Mouse (Mus musculus): Measurements from ENCODE around the gene Zfp771. TPM values are rescaled to one million over a fixed set of nuclear protein-coding genes. Genes with fewer than 3 reads are reported as not detected.
A peak's percentile ranks its signal among the peaks of the same experiment; 100 is the strongest.
"Not testable (repeated sequence)": the region's sequence is repeated elsewhere in the genome, so short reads cannot be mapped to it uniquely, and the experiment has no call there.

The Zfp771 gene
- total RNA-seq, 2 experiments from 2014 or later, result 55.3 to 55.5 TPM

DNA sequence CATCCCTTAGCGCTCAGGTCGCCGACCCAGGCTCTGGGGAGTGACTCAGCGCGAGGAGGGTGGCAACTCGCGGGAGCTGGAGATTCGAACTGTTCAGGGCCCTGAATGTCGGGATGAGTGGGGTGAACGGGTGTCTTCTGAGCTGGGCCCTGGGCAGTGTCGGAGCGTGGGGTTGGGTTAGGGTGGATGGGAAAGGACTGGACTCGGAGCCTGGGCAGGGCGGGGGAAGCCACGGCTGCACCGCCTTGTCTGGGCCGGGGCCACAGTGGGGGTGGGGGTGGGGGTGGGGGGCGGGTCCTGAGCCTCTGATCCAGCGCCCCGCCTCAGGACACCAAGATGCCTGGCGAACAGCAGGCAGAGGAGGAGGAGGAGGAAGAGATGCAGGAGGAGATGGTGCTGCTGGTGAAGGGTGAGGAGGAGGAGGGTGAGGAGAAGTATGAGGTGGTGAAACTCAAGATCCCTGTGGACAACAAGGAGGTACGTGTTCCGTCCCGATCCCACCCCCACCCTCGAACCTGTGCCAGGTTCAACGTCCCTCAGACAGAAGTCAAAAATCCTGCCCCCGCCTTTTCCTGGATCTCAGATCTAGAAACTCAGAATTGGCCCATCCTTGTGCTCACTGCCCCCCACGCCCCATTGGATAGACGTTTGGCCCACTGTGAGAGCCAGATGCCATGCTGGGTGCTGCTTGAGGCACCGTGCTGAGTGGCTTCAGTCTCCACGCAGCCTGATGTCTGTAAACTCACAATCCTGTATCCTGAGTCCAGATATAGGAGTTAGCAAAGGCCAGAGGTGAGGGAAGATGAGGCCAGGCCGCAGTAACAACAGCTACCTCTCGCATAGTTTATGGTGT is 810 bp downstream of the Zfp771 start:
- intact Hi-C loops (cut with DNase I), result no loop called here
- no peak for DNase-seq (ENCODE audit: low spot score in 2 of 2)

DNA sequence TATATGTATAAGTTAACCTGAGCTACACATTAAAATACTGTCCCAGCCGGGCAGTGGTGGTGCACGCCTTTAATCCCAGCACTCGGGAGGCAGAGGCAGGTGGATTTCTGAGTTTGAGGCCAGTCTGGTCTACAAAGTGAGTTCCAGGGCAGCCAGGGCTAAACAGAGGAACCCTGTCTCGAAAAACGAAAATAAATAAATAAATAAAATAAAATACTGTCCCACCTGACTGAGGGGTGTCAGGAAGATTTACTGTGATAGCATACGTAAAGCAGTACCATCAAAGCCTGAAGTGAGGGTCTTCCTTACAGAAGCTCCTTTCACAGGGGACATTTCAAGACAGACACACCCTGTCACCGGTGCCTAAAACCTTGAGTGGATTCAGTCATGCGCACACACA is 6.4 kb downstream of the Zfp771 start:
- intact Hi-C loops (cut with DNase I); DNase-seq (ENCODE audit: low spot score in 2 of 2): not testable (repeated sequence)

- intact Hi-C loops (cut with DNase I), result no loop called here
- DNase-seq (ENCODE audit: low spot score in 2 of 2), result peak in 1 of 2 experiments; percentile 37
Observed at GRCm38 (mm10) chr7:127252414-127252813, 8.3 kb downstream of the Zfp771 start.

DNA sequence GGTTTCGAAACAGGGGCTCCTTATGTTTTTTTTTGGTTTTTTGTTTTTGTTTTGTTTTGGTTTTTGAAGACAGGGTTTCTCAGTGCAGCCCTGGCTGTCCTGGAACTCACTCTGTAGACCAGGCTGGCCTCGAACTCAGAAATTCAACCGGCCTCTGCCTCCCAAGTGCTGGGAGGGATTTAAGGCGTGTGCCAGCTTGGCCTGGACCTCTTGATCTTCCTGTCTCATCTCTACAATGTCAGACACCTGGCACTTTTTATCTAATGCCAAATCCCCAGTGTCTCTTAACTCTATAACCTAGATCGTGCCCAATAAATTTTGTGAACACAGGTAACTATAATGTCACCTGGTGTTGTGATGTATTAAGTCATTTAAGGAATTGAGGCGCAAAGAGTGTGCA is 9.3 kb downstream of the Zfp771 start:
- intact Hi-C loops (cut with DNase I), result no loop called here
- no peak for DNase-seq (ENCODE audit: low spot score in 2 of 2)

DNA sequence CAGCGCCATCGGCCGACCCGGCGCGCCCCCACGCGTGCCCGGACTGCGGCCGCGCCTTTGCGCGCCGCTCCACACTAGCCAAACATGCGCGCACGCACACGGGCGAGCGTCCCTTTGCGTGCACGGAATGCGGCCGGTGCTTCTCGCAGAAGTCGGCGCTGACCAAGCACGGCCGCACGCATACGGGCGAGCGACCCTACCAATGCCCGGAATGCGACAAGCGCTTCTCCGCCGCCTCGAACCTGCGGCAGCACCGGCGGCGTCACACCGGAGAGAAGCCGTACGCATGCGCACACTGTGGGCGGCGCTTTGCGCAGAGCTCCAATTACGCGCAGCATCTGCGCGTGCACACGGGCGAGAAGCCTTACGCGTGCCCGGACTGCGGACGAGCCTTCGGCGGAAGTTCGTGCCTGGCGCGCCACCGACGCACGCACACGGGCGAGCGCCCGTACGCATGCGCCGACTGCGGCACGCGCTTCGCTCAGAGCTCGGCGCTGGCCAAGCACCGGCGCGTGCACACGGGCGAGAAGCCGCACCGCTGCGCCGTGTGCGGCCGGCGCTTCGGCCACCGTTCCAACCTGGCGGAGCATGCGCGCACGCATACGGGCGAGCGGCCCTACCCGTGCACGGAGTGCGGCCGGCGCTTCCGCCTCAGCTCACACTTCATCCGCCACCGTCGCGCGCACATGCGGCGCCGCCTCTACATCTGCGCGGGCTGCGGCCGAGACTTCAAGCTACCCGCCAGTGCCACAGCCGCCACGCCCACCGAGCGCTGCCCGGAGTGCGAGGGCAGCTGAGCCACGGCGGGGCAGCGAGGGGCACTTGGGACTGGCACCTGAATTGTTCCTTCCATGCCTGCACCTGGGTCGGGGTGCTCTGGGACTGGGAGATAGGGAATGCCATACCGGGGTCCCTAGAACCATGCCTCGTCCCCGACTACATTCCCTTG is 10.0 kb downstream of the Zfp771 start:
- intact Hi-C loops (cut with DNase I), result no loop called here
- peak; percentile 95 to 97 for DNase-seq (ENCODE audit: low spot score in 2 of 2)

DNA sequence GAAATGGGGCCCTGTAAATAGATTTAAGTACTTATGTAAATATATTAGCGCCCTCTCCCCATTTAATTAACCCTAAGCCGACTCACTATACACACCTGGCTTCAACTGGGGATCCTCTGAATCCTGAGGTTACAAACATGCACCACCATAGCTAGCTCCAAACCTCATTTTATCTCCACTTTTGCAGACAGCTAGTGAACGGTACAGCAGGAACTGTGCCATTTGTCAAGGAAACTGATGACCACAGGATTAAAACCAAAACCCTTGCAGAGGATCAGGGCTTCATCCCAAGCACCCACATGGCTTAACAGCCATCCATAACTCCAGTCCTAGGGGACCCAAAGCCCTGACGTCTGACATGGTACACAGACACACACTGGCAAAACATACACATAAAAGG is 10.9 kb downstream of the Zfp771 start:
- intact Hi-C loops (cut with DNase I), result no loop called here
- no peak for DNase-seq (ENCODE audit: low spot score in 2 of 2)

DNA sequence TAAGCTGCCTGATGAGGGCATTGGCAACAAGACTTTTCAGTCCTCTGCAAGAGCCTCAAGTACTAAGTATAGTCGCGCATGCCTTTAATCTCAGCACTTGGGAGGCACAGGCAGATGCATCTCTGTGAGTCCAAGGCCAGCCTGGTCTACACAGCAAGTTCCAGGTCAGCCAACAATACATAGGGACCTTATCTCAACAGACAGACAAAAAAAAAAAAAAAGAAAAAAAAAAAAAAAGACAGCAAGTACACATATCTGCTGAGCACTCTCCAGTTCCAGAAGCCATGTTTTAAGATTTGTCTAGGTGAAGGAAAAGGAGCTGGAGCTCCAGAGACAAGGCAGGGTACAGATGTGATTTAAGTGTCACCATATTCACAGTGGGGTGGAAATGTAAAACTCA is 11.9 kb downstream of the Zfp771 start:
- intact Hi-C loops (cut with DNase I), result no loop called here
- no peak for DNase-seq (ENCODE audit: low spot score in 2 of 2)

DNA sequence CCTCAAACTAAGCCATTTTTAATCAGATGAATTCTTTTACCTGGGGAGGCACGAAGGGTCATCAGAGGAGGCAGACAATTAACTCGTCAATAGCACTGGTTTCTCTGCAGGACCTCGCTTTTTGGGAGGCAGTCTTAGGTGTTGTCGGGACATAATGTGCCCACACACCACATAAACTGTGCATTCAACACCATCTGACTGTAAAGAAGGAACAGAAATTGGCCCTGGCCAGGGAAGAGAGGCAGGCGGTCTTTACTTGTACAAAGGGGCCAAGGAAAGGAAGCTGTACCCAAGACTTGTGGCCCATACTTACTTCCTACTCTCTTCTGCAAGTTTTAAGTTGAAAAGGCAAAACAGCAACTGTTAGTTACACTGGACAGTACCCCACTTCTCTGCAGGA is 12.4 kb downstream of the Zfp771 start:
- intact Hi-C loops (cut with DNase I), result no loop called here
- no peak for DNase-seq (ENCODE audit: low spot score in 2 of 2)

DNA sequence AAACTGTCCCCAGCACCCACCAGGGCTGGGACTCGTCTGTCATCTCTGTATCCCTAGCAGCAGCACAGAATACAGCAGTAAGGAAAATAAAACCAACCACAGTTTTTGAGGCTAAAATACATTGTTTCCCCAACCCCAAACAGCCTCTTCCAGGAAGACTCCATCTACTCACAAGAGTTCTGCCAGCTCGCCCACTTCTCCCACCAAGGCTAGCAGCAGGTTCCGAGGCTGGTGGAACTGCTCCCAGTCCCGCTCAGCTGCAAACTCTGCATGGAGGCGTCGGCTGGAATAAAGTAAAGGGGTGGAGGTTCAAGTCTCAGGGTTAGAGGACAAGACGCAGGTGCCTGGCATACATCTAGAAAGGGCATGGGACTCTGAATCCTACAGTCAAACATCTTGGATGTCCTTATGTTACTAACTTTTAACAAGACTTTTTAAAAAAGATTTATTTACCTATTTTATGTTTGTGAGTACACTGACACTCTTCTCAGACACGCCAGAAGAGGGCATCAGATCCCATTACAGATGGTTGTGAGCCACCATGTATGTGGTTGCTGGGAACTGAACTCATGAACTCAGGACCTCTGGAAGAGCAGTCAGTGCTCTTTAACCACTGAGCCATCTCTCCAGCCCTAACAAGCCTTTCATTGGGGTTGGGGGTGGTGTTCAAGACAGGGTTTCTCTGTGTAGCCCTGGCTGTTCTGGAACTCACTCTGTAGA is 15.3 kb downstream of the Zfp771 start:
- peak in 1 of 2 experiments; percentile 69 for DNase-seq (ENCODE audit: low spot score in 2 of 2)
- intact Hi-C loops (cut with DNase I), result no loop called here

GRCm38 (mm10) chr7:127260309-127261111 is 16.4 kb downstream of the Zfp771 start, which contains the start of gene Dctpp1:
Gene Dctpp1, minus strand, starts transcription at chr7:127260709.
- intact Hi-C loops (cut with DNase I), result no loop called here
- DNase-seq (ENCODE audit: low spot score in 2 of 2), result peak; percentile 97 to 100

DNA sequence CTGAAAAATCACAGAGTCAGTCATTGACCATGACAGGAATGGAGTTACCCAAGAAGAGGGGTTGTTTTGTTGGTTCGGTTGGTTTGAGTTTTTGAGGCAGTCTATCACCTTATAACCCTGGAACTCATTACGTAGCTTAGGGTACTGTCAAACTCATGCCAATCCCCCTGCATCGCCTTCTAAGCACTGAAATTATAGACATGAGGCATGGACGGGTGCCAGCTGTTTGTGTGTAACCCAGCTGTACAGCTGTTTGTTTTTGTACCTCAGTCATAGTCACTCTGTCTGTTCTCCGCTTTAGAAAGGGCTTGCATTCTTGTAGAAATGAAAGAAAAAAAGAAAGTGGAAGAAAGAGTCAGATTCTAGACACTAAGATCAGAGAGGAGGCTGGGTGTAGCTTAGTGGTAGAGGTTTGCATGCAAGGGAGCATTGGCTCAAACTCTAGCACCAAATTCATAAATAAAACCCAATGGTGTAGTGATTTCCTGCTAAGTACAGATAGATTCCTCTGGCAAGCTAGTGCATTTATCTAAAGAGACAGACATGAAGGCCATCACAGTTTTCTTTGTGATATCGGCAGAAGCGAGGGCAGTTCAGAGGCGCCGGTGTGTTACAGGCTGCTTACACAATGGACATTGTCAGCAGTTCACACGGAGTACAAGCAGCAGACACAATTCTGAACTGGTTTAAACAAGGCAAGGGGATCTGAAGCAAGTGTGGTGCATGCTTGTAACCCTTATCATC is 18.3 kb downstream of the Zfp771 start:
- intact Hi-C loops (cut with DNase I), result loop anchor here (2.0 kb wide), 1 partner anchor 78 kb away; no protein-coding TSS in a partner anchor
- no peak for DNase-seq (ENCODE audit: low spot score in 2 of 2)

DNA sequence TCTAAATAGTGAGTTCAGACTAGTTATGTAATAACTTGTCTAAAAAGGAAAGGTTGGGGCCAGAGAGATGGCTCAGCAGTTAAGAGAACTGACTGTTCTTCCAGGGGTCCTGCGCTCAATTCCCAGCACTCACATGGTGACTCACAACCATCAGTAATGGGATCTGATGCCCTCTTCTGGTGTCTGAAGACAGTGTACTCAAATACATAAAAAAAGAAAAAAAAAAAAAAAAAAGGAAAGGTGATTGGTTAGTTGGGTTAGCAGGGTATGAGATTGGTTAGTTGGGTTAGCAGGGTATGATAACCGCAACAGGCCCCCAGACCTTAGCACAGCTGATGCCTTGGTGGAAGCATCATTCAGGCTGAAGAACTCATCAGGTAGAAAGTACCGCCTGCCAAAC is 19.5 kb downstream of the Zfp771 start:
- intact Hi-C loops (cut with DNase I), result loop anchor here (2.0 kb wide), 1 partner anchor 77 kb away; no protein-coding TSS in a partner anchor
- no peak for DNase-seq (ENCODE audit: low spot score in 2 of 2)

DNA sequence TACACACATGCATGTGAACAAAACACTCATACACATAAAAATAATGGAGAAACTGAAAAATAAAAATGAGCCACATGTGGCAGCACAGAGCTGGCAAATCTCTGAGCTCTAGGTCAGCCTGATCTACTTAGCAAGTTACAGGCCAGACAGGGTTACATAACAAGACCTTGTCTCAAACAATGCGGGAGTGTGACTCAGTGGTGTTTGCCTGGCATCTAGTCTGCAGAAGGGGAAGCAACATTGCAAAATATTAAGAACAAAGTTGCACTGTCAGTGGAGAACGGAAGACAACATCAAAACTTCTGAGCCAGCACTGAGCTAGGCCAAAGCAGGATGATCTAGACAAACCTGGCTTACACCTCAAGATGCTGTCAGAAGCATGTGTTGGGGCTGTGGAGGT is 26.2 kb downstream of the Zfp771 start:
- intact Hi-C loops (cut with DNase I), result no loop called here
- DNase-seq (ENCODE audit: low spot score in 2 of 2), result no peak

DNA sequence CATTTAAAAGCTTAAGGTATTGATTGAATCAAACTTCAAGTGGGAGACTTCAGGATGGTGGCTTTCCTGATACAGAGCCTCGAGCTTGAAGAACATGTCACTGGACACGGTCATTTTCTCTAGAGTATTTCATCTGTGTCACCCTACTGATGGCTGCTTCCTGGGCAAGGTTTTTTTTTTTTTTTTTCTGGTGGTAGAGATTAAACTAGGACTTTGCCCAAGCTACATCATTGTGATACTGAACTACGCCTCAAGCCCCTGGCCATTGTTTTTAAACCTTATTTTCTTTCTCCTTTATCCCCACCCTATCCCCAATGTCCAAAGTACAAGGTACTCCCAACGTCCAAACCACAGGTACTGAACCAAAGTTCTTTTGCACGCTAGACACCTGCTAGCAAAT is 26.6 kb downstream of the Zfp771 start:
- DNase-seq (ENCODE audit: low spot score in 2 of 2), result no peak
- intact Hi-C loops (cut with DNase I), result no loop called here

- intact Hi-C loops (cut with DNase I), result no loop called here
- no peak for DNase-seq (ENCODE audit: low spot score in 2 of 2)
Observed at GRCm38 (mm10) chr7:127271093-127271492, 27.0 kb downstream of the Zfp771 start.

GRCm38 (mm10) chr7:127272566-127272965 is 28.5 kb downstream of the Zfp771 start:
- intact Hi-C loops (cut with DNase I), result no loop called here
- DNase-seq (ENCODE audit: low spot score in 2 of 2), result no peak

GRCm38 (mm10) chr7:127273118-127273923 is 29.2 kb downstream of the Zfp771 start:
- intact Hi-C loops (cut with DNase I), result no loop called here
- DNase-seq (ENCODE audit: low spot score in 2 of 2), result no peak
